Mouse (Mus musculus) forebrain, embryonic 16.5 days (tissue): ENCODE measurements around the gene Fank1. TPM values are rescaled to one million over a fixed set of nuclear protein-coding genes. Genes with fewer than 3 reads are reported as not detected.
A peak's percentile ranks its signal among the peaks of the same experiment; 100 is the strongest.

Source experiments
- ATAC-seq: fragments of 200-750 bp; cut with Nextera tagmentation; 2 replicates; pipeline ENCODE4 v1.8.0; 2017; ENCODE audit warnings: mild to moderate bottlenecking, moderate library complexity
- H3K27ac ChIP-seq: fragments of 300-500 bp; sonication (generic); 2 replicates; pipeline ENCODE4 v1.5.1; 2014; ENCODE audit warnings: low read length, control low read depth
- H3K27me3 ChIP-seq: fragments of 300-500 bp; sonication (generic); replicated peaks from 2 replicates; pipeline ENCODE4 v1.6.1; 2014; ENCODE audit warnings: low read length; ENCODE audit not compliant: control insufficient read depth, insufficient read depth
- H3K36me3 ChIP-seq: fragments of 300-500 bp; sonication (generic); 2 replicates; pipeline ENCODE4 v1.6.1; 2014; ENCODE audit not compliant: control insufficient read depth, insufficient read depth
- H3K4me1 ChIP-seq: fragments of 300-500 bp; sonication (generic); replicated peaks from 2 replicates; pipeline ENCODE4 v1.6.1; 2014; ENCODE audit warnings: low read length; ENCODE audit not compliant: control insufficient read depth, insufficient read depth
- H3K4me2 ChIP-seq: fragments of 300-500 bp; sonication (generic); 2 replicates; pipeline ENCODE4 v1.6.1; 2014; ENCODE audit warnings: mild to moderate bottlenecking, low read length, control low read depth
- H3K4me3 ChIP-seq: fragments of 300-500 bp; sonication (generic); replicated peaks from 2 replicates; pipeline ENCODE4 v1.5.1; 2014; ENCODE audit warnings: mild to moderate bottlenecking, low read length, control low read depth
- H3K9ac ChIP-seq: fragments of 300-500 bp; sonication (generic); replicated peaks from 2 replicates; pipeline ENCODE4 v1.6.1; 2014; ENCODE audit warnings: low read depth, low read length, control low read depth
- H3K9me3 ChIP-seq: fragments of 300-500 bp; sonication (generic); 2 replicates; pipeline ENCODE4 v1.6.1; 2016; ENCODE audit warnings: low read length; ENCODE audit not compliant: control insufficient read depth
- WGBS: fragments of 180-500 bp; shearing (Covaris S2); extraction: QIAGEN DNeasy Blood & Tissue Kit; methylation state at CpG from one replicate; pipeline ENCODE4 v1.1.7; 2014; 5-methylcytosine and 5-hydroxymethylcytosine counted together
- polyA plus RNA-seq: library from polyadenylated mRNA; unstranded; fragments of >200 nt; fragmentation: Nextera tagmentation; extraction: Ambion mirVana; gene quantifications from 2 replicates; pipeline ENCODE4 v1.2.1, GENCODE M21; 2015

Fank1 gene
- polyA plus RNA-seq, 1 experiment from 2014 or later, result 3.0 TPM

DNA sequence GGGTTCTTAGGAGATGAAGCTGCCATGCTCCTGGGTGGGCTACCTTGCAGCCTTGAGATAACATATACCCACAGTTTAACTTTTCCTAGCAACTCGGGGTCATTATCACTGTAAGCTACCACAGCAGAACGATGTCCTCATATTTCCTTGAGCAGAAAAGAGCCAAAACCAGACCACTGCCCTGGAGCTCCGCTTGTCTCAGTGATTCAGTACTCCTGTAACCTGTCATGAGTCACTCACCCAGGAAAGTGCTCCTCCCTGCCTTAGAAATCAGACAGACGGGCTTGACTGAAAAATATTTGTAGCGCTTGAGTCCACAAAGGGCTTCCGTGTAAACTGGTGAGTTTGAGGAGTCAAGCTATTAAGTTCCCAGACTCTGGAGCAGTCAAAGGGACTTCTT is 14.0 kb upstream of the Fank1 start:
- Histone ChIP-seq H3K4me3 (no peak overlapping the region), H3K9ac (no peak overlapping the region)

DNA sequence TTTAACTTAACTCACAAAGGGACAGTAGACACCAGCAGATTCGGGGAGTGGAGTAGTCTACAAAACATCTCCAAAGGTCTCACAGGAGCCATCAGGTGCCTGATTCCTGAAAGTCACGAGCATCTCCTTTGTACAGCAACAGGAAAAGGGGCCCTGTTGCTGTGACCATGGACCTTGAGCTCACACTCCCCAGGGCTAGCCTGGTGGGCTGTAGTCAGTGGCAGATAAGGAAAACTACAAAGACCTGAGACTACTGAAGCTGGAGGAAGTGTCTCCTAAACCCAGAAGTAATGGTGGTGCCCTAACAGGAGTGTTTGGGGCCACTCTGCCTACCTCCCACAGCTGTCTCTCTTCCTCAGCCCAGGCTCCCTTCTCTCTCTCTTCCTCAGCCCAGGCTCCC is 12.2 kb upstream of the Fank1 start:
- Histone ChIP-seq H3K36me3 (no peaks in the 10 kb centered on the region), H3K4me1 (peaks cover 42% of the 10 kb centered on the region), H3K4me3 (no peak overlapping the region), H3K27ac (no peak overlapping the region; the same call in 1 of the 2 replicates), H3K9me3 (no peaks in the 10 kb centered on the region), H3K4me2 (no peak overlapping the region), H3K9ac (no peak overlapping the region), H3K27me3 (no peaks in the 10 kb centered on the region)
- ATAC-seq, result no peak
- WGBS, result 87% methylated on average over 2 of the region's 2 CpGs

More for the DNA sequence above, 14.0 kb upstream of the Fank1 start:
- H3K27ac ChIP-seq, result no peak overlapping the region
- H3K4me1 ChIP-seq, result peaks cover 34% of the 10 kb centered on the region
- ATAC-seq, result no peak
- no peaks in the 10 kb centered on the region for H3K27me3 ChIP-seq
- 92% methylated on average over 6 of the region's 6 CpGs for WGBS
- no peaks in the 10 kb centered on the region for H3K36me3 ChIP-seq
- no peaks in the 10 kb centered on the region for H3K9me3 ChIP-seq
- no peak overlapping the region for H3K4me2 ChIP-seq

DNA sequence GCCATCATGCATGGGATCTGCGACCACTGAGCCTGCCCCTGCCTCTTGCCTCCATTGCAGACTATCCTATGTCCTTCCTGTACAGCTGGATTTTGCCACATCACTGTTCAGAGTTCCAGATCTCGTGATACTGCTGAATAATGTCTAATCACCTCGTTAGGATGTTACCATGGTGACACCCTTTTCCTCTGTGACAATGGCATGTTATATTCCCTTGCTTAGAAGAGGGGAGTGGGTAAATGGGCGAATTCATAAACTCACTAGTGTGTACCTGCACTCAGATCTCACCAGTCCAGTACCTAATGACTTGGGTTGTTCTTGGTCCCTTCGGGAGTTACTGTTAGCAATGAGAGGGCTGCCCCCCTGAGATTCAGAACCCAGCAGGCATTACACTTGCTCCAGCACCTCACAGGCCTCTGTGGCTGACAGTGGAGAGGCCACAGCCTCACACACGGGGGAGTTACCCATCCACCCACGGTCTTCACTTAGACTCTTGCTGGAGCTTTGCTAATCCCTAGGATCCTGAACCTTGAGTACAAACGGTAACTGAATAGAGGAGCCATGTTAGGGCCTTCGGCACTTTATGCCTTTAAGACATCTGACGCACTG is 11.3 kb upstream of the Fank1 start:
- Histone ChIP-seq H3K9me3 (no peaks in the 10 kb centered on the region), H3K27ac (peak overlapping the region; percentile 86), H3K27me3 (no peaks in the 10 kb centered on the region), H3K4me3 (no peak overlapping the region), H3K4me2 (0 out of 2 replicates have a peak overlapping the region, but pooled peaks have one; percentile 10), H3K36me3 (no peaks in the 10 kb centered on the region), H3K4me1 (peaks cover 33% of the 10 kb centered on the region), H3K9ac (peak overlapping the region; percentile 33)
- peak; percentile 39 for ATAC-seq
- WGBS, result 23% methylated on average over 10 of the region's 10 CpGs

DNA sequence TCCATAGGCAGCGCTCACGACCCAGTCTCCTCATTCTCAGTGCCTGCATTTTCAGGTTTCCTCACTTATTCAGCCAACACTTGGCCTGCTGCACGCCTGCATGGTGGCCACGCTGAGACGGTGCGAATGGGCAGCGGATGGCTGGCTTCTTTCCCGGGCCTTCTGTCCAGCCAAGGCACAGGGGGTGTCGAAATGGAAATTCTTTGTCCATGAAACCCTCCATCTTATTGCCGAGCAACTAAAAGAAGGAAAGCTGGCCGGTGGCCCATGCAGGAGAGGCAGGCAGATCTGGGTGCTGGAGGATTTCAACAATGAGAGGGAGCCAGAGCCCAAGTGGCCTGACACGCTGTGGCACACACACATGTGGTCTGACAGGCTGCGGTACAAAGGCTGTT is 10.8 kb upstream of the Fank1 start:
- WGBS, result 13% methylated on average over 13 of the region's 13 CpGs
- Histone ChIP-seq H3K27ac (peak overlapping the region; percentile 86), H3K9ac (peak overlapping the region; percentile 33), H3K27me3 (no peaks in the 10 kb centered on the region), H3K4me3 (no peak overlapping the region), H3K36me3 (no peaks in the 10 kb centered on the region), H3K4me2 (0 out of 2 replicates have a peak overlapping the region, but pooled peaks have one; percentile 10), H3K9me3 (no peaks in the 10 kb centered on the region), H3K4me1 (peaks cover 33% of the 10 kb centered on the region)
- peak; percentile 88 for ATAC-seq

DNA sequence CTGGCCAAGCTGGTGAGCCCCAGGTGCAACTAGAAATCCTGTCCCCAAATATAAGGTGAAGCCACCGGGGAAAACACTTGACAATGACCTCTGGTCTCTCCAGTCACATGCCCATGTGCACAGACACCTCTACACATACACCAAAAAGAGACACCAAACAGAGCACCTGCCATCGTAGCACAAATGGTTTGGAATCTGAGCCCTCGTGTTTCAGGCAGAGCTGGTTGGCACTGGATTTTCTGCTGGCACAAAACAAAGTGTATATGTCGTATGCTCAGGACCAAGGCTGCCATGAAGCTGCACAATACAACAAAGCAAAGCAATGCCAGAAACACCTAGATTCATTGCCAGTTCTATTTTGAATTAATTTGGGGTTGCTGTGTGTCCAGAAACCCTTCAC is 8.6 kb upstream of the Fank1 start:
- H3K4me1 ChIP-seq, result peaks cover 33% of the 10 kb centered on the region
- H3K9ac ChIP-seq, result no peak overlapping the region
- no peak overlapping the region for H3K4me3 ChIP-seq
- peak overlapping the region; percentile 62 for H3K27ac ChIP-seq
- no peak for ATAC-seq
- 45% methylated on average over 4 of the region's 4 CpGs for WGBS
- no peaks in the 10 kb centered on the region for H3K36me3 ChIP-seq
- H3K9me3 ChIP-seq, result no peaks in the 10 kb centered on the region
- H3K4me2 ChIP-seq, result no peak overlapping the region
- H3K27me3 ChIP-seq, result no peaks in the 10 kb centered on the region

DNA sequence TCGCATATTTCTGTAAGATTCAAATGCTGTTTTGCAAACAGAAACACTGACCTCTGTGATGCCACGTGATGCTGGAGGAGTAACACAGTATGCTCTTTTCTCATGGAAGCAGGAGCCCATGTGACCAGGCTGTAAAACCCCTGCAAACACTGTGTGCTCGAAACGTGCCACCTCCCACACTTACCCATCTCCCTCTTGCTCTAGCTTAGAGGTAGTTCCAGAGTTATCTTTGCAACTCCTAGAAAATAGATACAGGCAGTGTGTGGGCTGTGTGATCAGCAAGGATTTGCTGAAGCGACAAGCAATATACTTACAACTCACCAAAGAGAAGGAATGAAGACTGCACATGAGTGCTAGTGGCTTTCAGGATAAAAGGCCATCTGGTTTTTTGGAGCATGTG is 8.1 kb upstream of the Fank1 start:
- Histone ChIP-seq H3K9ac (no peak overlapping the region), H3K27me3 (no peaks in the 10 kb centered on the region), H3K4me2 (no peak overlapping the region), H3K36me3 (no peaks in the 10 kb centered on the region), H3K27ac (peak overlapping the region; percentile 62), H3K9me3 (no peaks in the 10 kb centered on the region), H3K4me3 (no peak overlapping the region), H3K4me1 (peaks cover 33% of the 10 kb centered on the region)
- WGBS, result 62% methylated on average over 5 of the region's 5 CpGs
- no peak for ATAC-seq

DNA sequence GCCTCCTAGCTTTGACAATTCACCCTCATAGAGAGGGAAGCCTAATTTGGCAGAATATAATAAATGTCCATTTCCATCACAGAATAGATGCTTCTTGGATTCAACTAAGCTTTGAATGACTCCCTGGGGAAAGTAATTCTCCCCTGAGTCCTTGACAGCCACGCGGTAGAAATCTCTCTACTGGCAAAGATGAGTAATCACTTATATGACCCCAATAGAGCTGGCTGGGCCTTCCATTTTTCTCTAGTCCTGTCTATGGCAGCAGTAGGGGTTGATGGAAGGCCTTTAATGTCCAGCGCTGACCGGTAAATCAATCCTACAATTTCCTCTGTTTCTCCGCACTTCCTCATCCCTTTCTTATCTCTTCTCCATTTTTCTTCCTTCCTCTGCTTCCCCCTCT is 1.5 kb upstream of the Fank1 start:
- WGBS, result 69% methylated on average over 5 of the region's 5 CpGs
- Histone ChIP-seq H3K27ac (no peak overlapping the region), H3K4me3 (no peak overlapping the region), H3K27me3 (no peaks in the 10 kb centered on the region), H3K9ac (no peak overlapping the region), H3K36me3 (no peaks in the 10 kb centered on the region), H3K4me2 (peak overlapping the region; percentile 88), H3K9me3 (no peaks in the 10 kb centered on the region), H3K4me1 (peaks cover 11% of the 10 kb centered on the region)
- ATAC-seq, result no peak

DNA sequence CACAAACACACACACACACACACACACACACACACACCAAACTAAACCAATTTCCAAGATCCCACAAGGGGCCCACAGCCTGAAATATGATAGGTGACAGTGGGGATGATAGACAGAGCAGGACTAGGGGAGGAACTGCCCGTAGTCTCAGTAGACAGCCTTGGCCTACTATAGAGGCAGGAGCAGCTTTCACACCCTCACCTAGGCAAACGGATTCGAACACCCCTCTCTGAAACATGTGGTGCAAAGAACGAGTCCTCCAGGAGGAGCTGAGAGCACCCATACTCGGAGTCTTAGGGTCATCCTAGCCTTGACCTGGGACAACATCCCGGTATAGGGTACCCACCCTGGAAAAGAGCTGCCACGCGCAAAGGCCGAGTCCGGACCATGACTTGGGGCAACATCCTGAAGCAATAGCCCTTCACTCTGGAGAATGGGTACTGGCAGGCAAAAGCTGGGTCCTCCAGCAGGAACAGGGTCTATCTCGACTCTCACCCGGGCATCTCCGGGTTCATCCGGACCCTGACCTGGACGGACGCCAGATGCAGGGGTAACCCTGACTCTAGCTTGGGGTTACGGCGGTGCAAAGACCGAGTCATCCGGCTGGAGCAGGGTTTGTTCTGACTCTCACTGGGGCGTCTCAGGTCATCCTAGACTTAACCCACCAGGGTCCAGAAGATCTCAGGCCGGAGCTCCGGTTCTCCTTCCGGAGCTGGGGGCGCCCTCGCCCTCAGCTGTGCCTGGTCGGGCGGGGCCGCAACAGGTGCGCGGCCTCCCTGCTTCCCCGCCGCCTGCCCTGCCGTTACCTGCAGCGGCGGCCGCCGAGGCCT is 650 bp upstream of the Fank1 start:
- H3K4me3 ChIP-seq, result peak overlapping the region; percentile 85
- peaks cover 11% of the 10 kb centered on the region for H3K4me1 ChIP-seq
- H3K4me2 ChIP-seq, result peak overlapping the region; percentile 88
- H3K27me3 ChIP-seq, result no peaks in the 10 kb centered on the region
- H3K36me3 ChIP-seq, result no peaks in the 10 kb centered on the region
- peak overlapping the region; percentile 77 for H3K9ac ChIP-seq
- H3K9me3 ChIP-seq, result no peaks in the 10 kb centered on the region
- ATAC-seq, result peak; percentile 32
- 2% methylated on average over 36 of the region's 38 CpGs for WGBS
- H3K27ac ChIP-seq, result no peak overlapping the region

DNA sequence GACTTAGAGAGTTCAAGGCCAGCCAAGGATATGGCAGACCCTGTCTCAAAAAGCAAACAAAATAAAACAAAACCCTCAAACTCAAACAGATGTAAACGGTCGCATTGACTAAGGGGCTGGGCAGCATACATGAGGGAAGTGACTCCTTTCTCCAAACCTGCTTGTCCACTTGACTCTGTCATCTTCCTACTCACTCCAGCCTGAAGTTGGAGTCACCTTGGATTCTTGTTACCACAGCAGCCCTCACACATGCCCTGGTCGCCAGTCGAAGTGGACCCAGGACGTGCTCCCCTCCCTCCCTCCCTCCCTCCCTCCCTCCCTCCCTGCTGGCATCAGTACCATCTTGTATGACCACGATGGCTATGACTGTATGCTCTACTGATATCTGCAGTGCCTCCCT is 4.9 kb downstream of the Fank1 start:
- Histone ChIP-seq H3K4me1 (no peaks in the 10 kb centered on the region; the same call in 1 of the 2 replicates), H3K9me3 (no peaks in the 10 kb centered on the region), H3K27ac (no peak overlapping the region), H3K9ac (no peak overlapping the region), H3K4me3 (no peak overlapping the region), H3K36me3 (no peaks in the 10 kb centered on the region), H3K4me2 (no peak overlapping the region), H3K27me3 (no peaks in the 10 kb centered on the region)
- no peak for ATAC-seq
- 74% methylated on average over 6 of the region's 6 CpGs for WGBS
